Mouse (Mus musculus): ENCODE results near the gene Eif3k. TPM values are rescaled to one million over a fixed set of nuclear protein-coding genes. Genes with fewer than 3 reads are reported as not detected.
"Not testable (repeated sequence)": the region's sequence is repeated elsewhere in the genome, so short reads cannot be mapped to it uniquely, and the experiment has no call there.

The Eif3k gene
- polyA plus RNA-seq, 1 experiment from 2014 or later = 339 TPM

DNA sequence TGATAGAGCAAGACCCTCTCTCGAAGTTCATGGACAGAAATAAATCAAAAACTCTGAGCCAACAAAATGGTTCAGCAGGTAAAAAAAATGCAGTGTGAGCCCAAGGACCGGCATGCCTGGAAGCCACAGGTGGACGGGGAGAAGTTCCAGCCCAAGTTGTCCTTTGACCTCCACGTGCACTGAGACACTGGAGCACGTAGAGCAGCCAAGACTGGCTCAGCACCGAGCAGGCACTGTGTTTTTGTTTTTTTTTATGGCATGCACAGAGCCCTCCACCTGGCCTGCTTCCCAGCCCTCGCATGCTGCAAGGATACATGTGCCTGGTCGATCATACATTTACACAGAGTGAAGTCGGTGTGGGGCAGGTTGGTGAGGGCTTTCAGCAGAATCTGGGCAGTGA lies 4.1 kb downstream of the Eif3k start:
- Histone ChIP-seq H3K4me3 (replicated peaks; ENCODE audit: low read length) (no peak overlapping the region), H3K36me3 (ENCODE audit: control insufficient read depth, insufficient read depth, low read length) (peaks cover 27% of the 10 kb centered on the region; the same call in 1 of the 2 replicates), H3K4me1 (ENCODE audit: control insufficient read depth, insufficient read depth, low read length) (peaks cover 4% of the 10 kb centered on the region), H3K27me3 (ENCODE audit: control insufficient read depth, insufficient read depth, low read length) (no peaks in the 10 kb centered on the region), H3K9me3 (replicated peaks; ENCODE audit: control insufficient read depth, low read length) (no peaks in the 10 kb centered on the region), H3K4me2 (ENCODE audit: low read depth, low read length) (no peak overlapping the region), H3K27ac (ENCODE audit: low read length) (no peak overlapping the region), H3K9ac (ENCODE audit: low read length) (no peak overlapping the region)
- 84% methylated on average over 9 of the region's 9 CpGs for WGBS
- no peak for ATAC-seq (ENCODE audit: insufficient read depth, low FRiP score)

DNA sequence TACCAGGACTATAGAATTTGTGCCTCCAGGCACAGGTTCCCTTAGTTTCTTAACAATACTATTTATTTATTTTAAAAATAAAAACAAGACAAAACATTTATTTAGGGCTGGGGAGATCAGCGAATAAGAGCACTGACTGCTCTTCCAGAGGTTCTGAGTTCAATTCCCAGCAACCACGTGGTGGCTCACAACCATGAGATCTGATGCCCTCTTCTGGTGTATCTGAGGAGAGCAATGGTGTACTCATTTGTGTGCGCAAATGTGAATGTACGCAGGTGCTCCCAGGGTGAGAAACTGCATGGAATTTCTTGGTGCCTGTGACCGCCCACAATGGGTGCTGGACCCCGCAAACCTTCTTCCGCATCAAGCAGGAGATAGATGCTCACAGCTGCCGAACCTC lies 8.6 kb downstream of the Eif3k start:
- Histone ChIP-seq H3K36me3 (ENCODE audit: control insufficient read depth, insufficient read depth, low read length) (peaks cover 17% of the 10 kb centered on the region), H3K9me3 (replicated peaks; ENCODE audit: control insufficient read depth, low read length) (no peaks in the 10 kb centered on the region), H3K4me1 (ENCODE audit: control insufficient read depth, insufficient read depth, low read length) (peaks cover 31% of the 10 kb centered on the region; the same call in 1 of the 2 replicates), H3K4me2 (ENCODE audit: low read depth, low read length) (no peak overlapping the region), H3K27ac (ENCODE audit: low read length) (peak overlapping the region; percentile 91), H3K4me3 (replicated peaks; ENCODE audit: low read length) (no peak overlapping the region), H3K27me3 (ENCODE audit: control insufficient read depth, insufficient read depth, low read length) (no peaks in the 10 kb centered on the region), H3K9ac (ENCODE audit: low read length) (no peak overlapping the region)
- no peak for ATAC-seq (ENCODE audit: insufficient read depth, low FRiP score)
- 82% methylated on average over 8 of the region's 8 CpGs for WGBS

DNA sequence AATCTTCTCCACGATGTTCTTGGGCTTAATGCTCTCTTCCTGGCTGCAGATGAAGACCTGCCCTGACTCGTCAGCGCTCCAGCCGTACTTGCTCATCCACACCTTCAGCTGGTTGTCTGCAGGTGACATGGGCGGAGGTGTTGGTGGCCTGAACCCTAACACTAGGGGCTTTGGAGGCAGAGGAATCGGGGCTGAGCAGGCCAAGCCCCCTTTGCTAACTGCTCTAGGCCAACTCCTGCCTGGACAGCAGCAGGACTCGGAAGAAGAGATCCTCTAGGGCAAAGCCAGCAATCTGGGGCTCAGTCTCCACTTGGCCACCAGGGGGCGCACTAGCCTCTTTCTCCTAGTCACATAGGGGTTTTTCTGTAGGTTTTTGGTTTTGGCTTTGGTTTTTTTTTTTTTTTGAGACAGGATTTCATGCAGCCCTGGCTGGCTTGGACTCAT lies 9.1 kb downstream of the Eif3k start:
- peaks cover 13% of the 10 kb centered on the region for H3K36me3 ChIP-seq (ENCODE audit: control insufficient read depth, insufficient read depth, low read length)
- peaks cover 31% of the 10 kb centered on the region; the same call in 1 of the 2 replicates for H3K4me1 ChIP-seq (ENCODE audit: control insufficient read depth, insufficient read depth, low read length)
- WGBS = 65% methylated on average over 8 of the region's 8 CpGs
- H3K27ac ChIP-seq (ENCODE audit: low read length) = peak overlapping the region; percentile 91
- ATAC-seq (ENCODE audit: insufficient read depth, low FRiP score) = no peak
- H3K9me3 ChIP-seq (replicated peaks; ENCODE audit: control insufficient read depth, low read length) = no peaks in the 10 kb centered on the region
- no peak overlapping the region for H3K9ac ChIP-seq (ENCODE audit: low read length)
- H3K4me2 ChIP-seq (ENCODE audit: low read depth, low read length) = no peak overlapping the region
- H3K4me3 ChIP-seq (replicated peaks; ENCODE audit: low read length) = no peak overlapping the region
- no peaks in the 10 kb centered on the region for H3K27me3 ChIP-seq (ENCODE audit: control insufficient read depth, insufficient read depth, low read length)

DNA sequence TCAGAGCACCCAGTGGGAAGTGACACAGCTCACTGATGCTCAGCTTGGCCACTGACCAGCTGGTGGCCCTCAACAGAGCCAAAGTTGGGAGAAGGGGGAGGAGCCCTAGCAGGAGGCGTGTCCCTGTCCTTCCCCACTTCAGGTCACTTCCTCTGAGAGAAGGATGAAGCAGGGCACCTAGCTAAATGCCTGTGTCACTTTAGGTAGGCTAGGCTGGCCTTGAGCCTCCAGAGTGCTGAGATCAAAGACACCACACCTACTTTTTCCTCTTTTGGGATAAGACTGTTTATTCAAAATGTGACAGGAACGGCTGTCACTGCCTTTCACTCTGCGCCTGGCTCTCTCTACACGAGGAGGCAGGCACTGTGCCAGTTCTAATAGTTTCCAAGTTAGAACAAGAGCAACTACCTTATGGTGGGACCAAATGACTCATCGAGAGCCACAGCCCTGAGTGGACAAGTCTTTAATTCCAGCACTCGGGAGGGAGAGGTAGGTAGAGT lies 9.8 kb downstream of the Eif3k start:
- peak; percentile 38 for ATAC-seq (ENCODE audit: insufficient read depth, low FRiP score)
- H3K27me3 ChIP-seq (ENCODE audit: control insufficient read depth, insufficient read depth, low read length) = no peaks in the 10 kb centered on the region
- no peak overlapping the region for H3K4me3 ChIP-seq (replicated peaks; ENCODE audit: low read length)
- H3K4me2 ChIP-seq (ENCODE audit: low read depth, low read length) = no peak overlapping the region; the same call in 1 of the 2 replicates
- WGBS = 41% methylated on average over 6 of the region's 6 CpGs
- H3K36me3 ChIP-seq (ENCODE audit: control insufficient read depth, insufficient read depth, low read length) = peaks cover 9% of the 10 kb centered on the region
- H3K9ac ChIP-seq (ENCODE audit: low read length) = no peak overlapping the region
- H3K27ac ChIP-seq (ENCODE audit: low read length) = peak overlapping the region; percentile 91
- H3K9me3 ChIP-seq (replicated peaks; ENCODE audit: control insufficient read depth, low read length) = no peaks in the 10 kb centered on the region
- H3K4me1 ChIP-seq (ENCODE audit: control insufficient read depth, insufficient read depth, low read length) = peaks cover 31% of the 10 kb centered on the region; the same call in 1 of the 2 replicates

DNA sequence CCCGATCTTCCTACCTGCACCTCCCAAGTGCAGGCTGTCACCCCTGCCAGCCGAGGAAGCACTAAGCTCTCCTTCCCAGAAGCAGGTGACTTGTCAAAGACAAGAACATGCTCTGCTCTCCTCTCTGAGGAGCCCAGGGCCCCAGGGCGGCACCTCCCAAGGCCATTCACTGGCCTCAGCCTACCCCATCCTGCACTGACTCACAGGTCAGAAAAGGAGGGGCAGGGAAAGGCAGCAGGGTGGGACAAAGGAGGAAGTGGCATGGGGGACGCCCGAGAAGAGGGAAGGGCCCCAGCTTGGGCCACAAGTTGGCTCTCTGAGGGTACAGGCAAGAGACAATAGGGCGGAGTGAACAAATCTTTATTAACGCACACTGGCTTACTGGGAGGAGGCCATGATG lies 10.6 kb downstream of the Eif3k start:
- peaks cover 31% of the 10 kb centered on the region; the same call in 1 of the 2 replicates for H3K4me1 ChIP-seq (ENCODE audit: control insufficient read depth, insufficient read depth, low read length)
- H3K9me3 ChIP-seq (replicated peaks; ENCODE audit: control insufficient read depth, low read length) = no peaks in the 10 kb centered on the region
- no peak overlapping the region; the same call in 1 of the 2 replicates for H3K9ac ChIP-seq (ENCODE audit: low read length)
- H3K27ac ChIP-seq (ENCODE audit: low read length) = peak overlapping the region; percentile 91
- 0 out of 2 replicates have a peak overlapping the region, but pooled peaks have one; percentile 12 for H3K4me2 ChIP-seq (ENCODE audit: low read depth, low read length)
- peaks cover 4% of the 10 kb centered on the region for H3K36me3 ChIP-seq (ENCODE audit: control insufficient read depth, insufficient read depth, low read length)
- peak; percentile 54 for ATAC-seq (ENCODE audit: insufficient read depth, low FRiP score)
- no peaks in the 10 kb centered on the region for H3K27me3 ChIP-seq (ENCODE audit: control insufficient read depth, insufficient read depth, low read length)
- H3K4me3 ChIP-seq (replicated peaks; ENCODE audit: low read length) = no peak overlapping the region
- WGBS = 65% methylated on average over 7 of the region's 7 CpGs

DNA sequence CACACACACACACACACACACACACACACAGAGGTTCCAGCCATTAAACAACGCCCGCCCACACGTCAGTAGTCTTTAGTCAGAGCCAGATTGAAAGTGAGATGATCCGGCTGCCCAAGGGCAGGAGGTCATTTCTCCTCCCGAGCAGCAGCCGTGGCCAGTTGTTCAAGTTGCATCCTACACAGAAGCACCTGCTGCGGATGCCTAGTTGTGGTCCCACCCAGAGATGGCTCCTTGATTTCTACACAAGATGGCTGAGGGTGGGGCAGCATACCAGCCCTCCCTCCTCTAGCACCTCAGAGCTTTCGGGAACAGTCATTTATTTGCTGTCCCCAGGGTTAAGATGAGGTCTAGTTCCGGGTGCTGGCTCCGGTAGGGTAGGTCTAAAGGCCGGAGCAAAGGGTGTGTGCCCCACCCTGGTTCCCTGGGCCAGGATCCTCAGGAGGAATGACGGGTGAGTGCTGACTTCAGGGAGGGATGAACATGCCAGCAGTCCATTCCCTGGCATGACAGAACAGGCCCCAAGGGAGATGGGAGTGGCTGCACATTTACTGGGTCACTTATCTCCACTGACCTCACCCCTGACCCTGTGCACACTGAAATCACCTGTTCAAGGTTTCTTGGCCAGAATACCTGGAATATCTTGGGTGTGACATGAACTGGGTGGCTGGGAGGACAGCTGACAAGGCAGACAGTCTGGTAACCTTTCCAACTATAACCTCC lies 11.8 kb downstream of the Eif3k start:
- H3K36me3 ChIP-seq (ENCODE audit: control insufficient read depth, insufficient read depth, low read length) = peaks cover 4% of the 10 kb centered on the region
- H3K9me3 ChIP-seq (replicated peaks; ENCODE audit: control insufficient read depth, low read length) = no peaks in the 10 kb centered on the region
- no peaks in the 10 kb centered on the region for H3K27me3 ChIP-seq (ENCODE audit: control insufficient read depth, insufficient read depth, low read length)
- peak overlapping the region; percentile 91 for H3K27ac ChIP-seq (ENCODE audit: low read length)
- no peak overlapping the region for H3K4me2 ChIP-seq (ENCODE audit: low read depth, low read length)
- WGBS = 37% methylated on average over 12 of the region's 12 CpGs
- no peak overlapping the region for H3K4me3 ChIP-seq (replicated peaks; ENCODE audit: low read length)
- H3K4me1 ChIP-seq (ENCODE audit: control insufficient read depth, insufficient read depth, low read length) = peaks cover 31% of the 10 kb centered on the region; the same call in 1 of the 2 replicates
- peak; percentile 65 for ATAC-seq (ENCODE audit: insufficient read depth, low FRiP score)
- H3K9ac ChIP-seq (ENCODE audit: low read length) = no peak overlapping the region

DNA sequence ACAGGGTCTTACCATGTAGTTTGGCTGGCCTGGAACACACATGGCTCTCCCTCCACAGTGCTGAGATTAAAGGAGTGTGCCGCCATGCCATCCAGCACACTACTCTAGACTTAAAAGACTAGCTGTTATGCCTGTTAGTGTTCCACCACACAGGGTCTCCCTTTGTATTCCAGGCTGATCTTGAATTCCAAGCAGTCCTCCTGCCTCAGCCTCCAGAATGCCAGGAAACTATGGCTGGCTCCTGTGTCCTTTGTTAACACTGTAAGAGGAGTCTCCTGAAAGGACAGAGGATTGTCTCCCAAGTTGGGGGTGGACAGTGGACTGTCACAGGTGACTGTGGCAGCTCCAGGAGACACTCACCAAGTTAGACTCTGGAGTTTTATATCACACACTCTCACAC lies 12.4 kb downstream of the Eif3k start:
- no peaks in the 10 kb centered on the region for H3K27me3 ChIP-seq (ENCODE audit: control insufficient read depth, insufficient read depth, low read length)
- peaks cover 31% of the 10 kb centered on the region; the same call in 1 of the 2 replicates for H3K4me1 ChIP-seq (ENCODE audit: control insufficient read depth, insufficient read depth, low read length)
- no peaks in the 10 kb centered on the region for H3K9me3 ChIP-seq (replicated peaks; ENCODE audit: control insufficient read depth, low read length)
- H3K4me2 ChIP-seq (ENCODE audit: low read depth, low read length) = no peak overlapping the region
- no peak overlapping the region; the same call in 1 of the 2 replicates for H3K9ac ChIP-seq (ENCODE audit: low read length)
- no peak for ATAC-seq (ENCODE audit: insufficient read depth, low FRiP score)
- H3K4me3 ChIP-seq (replicated peaks; ENCODE audit: low read length) = no peak overlapping the region
- H3K27ac ChIP-seq (ENCODE audit: low read length) = peak overlapping the region; percentile 91
- WGBS = 86% methylated on average over 1 of the region's 1 CpGs
- H3K36me3 ChIP-seq (ENCODE audit: control insufficient read depth, insufficient read depth, low read length) = no peaks in the 10 kb centered on the region; the same call in 1 of the 2 replicates

DNA sequence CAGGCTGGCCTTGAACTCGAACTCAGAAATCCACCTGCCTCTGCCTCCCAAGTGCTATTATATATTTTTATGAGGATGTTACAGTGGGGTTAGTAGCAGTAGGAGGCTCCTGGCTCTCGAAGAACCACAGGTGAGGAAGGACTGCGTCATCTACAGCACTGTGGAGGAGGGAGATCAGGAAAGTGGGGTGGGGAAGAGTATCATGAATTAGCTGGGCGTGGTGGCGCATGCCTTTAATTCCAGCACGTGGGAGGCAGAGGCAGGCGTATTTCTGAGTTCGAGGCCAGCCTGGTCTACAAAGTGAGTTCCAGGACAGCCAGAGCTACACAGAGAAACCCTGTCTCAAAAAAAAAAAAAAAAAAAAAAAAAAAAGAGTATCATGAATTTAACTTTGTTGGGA lies 13.5 kb downstream of the Eif3k start:
- not testable (repeated sequence) for H3K4me2 ChIP-seq (ENCODE audit: low read depth, low read length); ATAC-seq (ENCODE audit: insufficient read depth, low FRiP score); H3K9me3 ChIP-seq (replicated peaks; ENCODE audit: control insufficient read depth, low read length); H3K27me3 ChIP-seq (ENCODE audit: control insufficient read depth, insufficient read depth, low read length); H3K4me3 ChIP-seq (replicated peaks; ENCODE audit: low read length); H3K27ac ChIP-seq (ENCODE audit: low read length); H3K36me3 ChIP-seq (ENCODE audit: control insufficient read depth, insufficient read depth, low read length); H3K9ac ChIP-seq (ENCODE audit: low read length)
- WGBS = 92% methylated on average over 8 of the region's 8 CpGs
- peaks cover 34% of the 10 kb centered on the region for H3K4me1 ChIP-seq (ENCODE audit: control insufficient read depth, insufficient read depth, low read length)

DNA sequence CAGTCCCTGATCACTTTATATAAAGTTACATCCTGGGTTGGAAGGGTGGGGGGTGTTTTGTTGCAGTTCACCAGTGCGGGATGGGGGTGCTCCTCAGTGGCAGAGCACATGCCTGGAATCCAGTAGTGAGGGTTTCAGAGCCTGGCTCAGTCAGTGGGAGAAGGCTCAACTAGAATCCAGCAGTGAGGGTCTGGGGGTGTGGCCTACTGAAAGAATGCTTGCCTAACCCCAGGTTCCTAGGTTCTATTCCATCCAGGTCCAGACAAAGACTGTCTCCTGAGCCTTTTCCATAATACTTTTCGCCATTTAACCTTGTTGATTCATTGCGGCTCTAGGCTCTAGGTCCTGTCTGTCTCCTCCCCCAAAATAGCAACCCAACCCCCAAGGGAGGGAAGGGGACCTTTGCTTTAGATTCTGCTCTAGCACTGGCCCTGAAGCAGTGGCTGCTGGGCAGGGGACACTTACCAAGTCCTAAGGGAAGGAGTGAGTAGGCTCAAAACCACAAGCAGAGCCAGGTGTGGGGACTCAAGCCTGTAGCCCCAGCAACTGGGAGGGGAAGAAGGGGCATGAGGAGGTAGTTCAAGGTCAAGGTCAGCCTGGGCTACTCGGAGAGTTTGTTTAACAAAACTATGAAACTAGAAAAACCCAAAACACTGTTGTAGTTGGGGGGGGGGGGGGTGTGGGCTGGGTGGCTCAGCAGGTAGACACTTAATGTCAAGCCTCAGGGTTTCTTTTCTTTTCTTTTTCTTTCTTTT lies 14.7 kb downstream of the Eif3k start:
- H3K4me1 ChIP-seq (ENCODE audit: control insufficient read depth, insufficient read depth, low read length) = peaks cover 30% of the 10 kb centered on the region

More for the DNA sequence above, 14.7 kb downstream of the Eif3k start:
- Histone ChIP-seq H3K4me2 (ENCODE audit: low read depth, low read length) (no peak overlapping the region), H3K36me3 (ENCODE audit: control insufficient read depth, insufficient read depth, low read length) (no peaks in the 10 kb centered on the region; the same call in 1 of the 2 replicates), H3K9ac (ENCODE audit: low read length) (no peak overlapping the region), H3K27ac (ENCODE audit: low read length) (no peak overlapping the region; the same call in 1 of the 2 replicates), H3K27me3 (ENCODE audit: control insufficient read depth, insufficient read depth, low read length) (no peaks in the 10 kb centered on the region), H3K4me3 (replicated peaks; ENCODE audit: low read length) (no peak overlapping the region), H3K9me3 (replicated peaks; ENCODE audit: control insufficient read depth, low read length) (no peaks in the 10 kb centered on the region)
- ATAC-seq (ENCODE audit: insufficient read depth, low FRiP score) = no peak
- WGBS = 65% methylated on average over 4 of the region's 4 CpGs
